Mouse (Mus musculus) kidney, adult 2 months (tissue): ENCODE data around the gene Tecpr1.

Source experiments
- CTCF ChIP-seq: fragments of 200-500 bp; conservative IDR thresholded peaks from 2 replicates; pipeline ENCODE4 v1.5.1; 2011; ENCODE audit warnings: low read depth, mild to moderate bottlenecking, control low read depth, low read length, moderate library complexity, mixed read lengths; ENCODE audit not compliant: insufficient read depth, insufficient read length
- POLR2A ChIP-seq: fragments of 200-500 bp; IDR thresholded peaks from one replicate; pipeline ENCODE4 v1.6.1; 2011; ENCODE audit warnings: low read depth, low read length, control low read depth

GRCm38 (mm10) chr5:144230216-144230615 is 6.8 kb upstream of the Tecpr1 start:
- TF ChIP-seq POLR2A (no peak), CTCF (no peak)
